Mouse (Mus musculus) lung, adult 2 months (tissue): ENCODE measurements at regions not wholly inside any gene's neighbourhood (a gene's known extent, or its start where the extent isn't known, plus 50 kb on each side); places are given as distances from the start of the nearest gene placed in this dataset.

Source experiments
- DNase-seq: peaks from one replicate; pipeline ENCODE4 v3.0.0; 2022
- H3K4me1 ChIP-seq: fragments of 200-500 bp; 2 replicates; pipeline ENCODE4 v1.6.1; 2011; ENCODE audit warnings: low read length; ENCODE audit not compliant: control insufficient read depth, insufficient read depth
- H3K4me3 ChIP-seq: fragments of 200-500 bp; replicated peaks from 2 replicates; pipeline ENCODE3; 2011; ENCODE audit warnings: low read depth, mild to moderate bottlenecking, control low read depth, low read length; ENCODE audit errors: extremely low read depth
- CTCF ChIP-seq: fragments of 200-500 bp; IDR thresholded peaks from 2 replicates; pipeline ENCODE4 v1.5.1; 2011; ENCODE audit warnings: mild to moderate bottlenecking, low read length, control low read depth; ENCODE audit not compliant: insufficient read depth
- POLR2A ChIP-seq: fragments of 200-500 bp; IDR thresholded peaks from 2 replicates; pipeline ENCODE4 v1.6.1; 2011; ENCODE audit warnings: low read depth, mild to moderate bottlenecking, control low read depth, low read length, borderline replicate concordance; ENCODE audit errors: extremely low read depth
- WGBS: fragments of 180-500 bp; shearing (Covaris S2); methylation state at CpG from one replicate; pipeline ENCODE4 v1.1.7; 2018; 5-methylcytosine and 5-hydroxymethylcytosine counted together

DNA sequence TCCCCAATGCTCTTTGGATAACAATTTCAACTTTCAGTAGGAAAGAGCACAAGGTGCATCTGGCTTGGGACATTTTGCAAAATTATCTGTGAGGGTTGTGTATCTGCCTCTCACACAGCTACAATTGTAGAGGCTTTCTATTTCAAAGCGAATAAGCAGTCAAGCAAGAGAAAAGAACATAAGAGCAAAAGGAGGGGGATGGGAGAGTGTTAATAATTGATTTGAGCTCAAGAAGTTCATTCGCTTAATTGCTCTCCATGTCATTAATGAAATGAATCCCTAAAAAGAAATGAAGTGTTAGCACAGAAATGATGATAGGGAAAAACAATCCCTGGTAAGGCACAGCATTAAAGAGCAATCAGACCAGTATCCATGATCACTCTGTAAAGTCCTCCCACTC, 121.4 kb upstream of the Vgll3 start:
- WGBS: 79% methylated on average over 2 of the region's 2 CpGs
- Histone ChIP-seq H3K4me1 (no peaks in the 10 kb centered on the region), H3K4me3 (no peak overlapping the region)
- TF ChIP-seq CTCF (no peak), POLR2A (no peak)
- no peak for DNase-seq

DNA sequence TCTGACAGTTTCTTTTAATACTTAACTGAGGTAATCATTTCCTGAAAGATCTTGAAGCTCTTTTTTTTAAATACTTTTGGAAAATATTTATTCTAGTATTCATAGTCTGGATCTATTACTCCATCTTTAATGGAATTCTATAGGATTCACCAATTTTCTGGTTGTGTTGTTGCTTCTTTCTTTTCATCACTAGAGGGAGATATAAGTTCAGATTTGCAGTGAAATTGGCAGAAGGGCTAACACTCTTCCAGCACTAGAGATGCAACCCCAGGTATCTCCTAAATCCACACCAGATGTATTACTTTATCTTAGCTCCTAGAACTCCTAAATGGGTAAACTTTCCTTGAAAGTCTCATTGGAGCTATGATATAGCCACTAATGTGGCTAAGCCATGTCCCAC, 99.4 kb upstream of the Vgll3 start:
- Histone ChIP-seq H3K4me3 (no peak overlapping the region), H3K4me1 (no peaks in the 10 kb centered on the region)
- no peak for DNase-seq
- peak; percentile 8; the same call in 1 of the 2 replicates for TF ChIP-seq CTCF
- TF ChIP-seq POLR2A: no peak

DNA sequence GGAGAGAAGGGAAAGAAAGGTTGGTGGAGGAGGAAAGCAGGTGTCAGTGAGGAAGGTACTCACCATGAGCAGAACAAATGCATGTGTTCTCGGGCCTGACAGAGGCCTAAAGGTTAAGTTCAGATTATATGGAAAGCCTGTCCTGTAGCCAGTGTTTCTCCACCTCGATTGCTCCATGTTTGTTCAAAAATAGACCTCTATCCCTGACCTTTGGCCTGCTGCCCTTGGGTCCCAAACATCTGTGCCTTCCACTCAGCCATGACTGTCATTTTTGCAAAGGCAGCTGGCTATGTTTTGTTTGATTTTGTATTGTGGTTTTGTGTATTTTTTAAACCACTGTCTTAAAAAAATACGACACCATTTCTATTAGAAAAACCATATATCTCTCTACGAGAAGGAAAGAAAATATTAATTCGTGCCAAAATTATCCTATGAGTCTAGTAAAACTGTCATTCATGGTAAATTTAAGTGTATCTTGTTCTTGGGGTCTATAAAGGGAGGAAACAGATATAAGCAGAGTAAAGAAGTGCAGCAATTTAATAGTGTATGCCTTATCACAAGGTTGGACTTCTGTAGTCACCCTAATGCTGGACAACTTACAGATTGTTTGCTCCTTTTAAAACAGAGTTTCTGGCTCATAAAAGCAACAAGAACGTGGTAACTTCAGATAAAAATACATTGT, 96.1 kb upstream of the Vgll3 start:
- TF ChIP-seq CTCF: no peak
- no peak for TF ChIP-seq POLR2A
- 56% methylated on average over 6 of the region's 6 CpGs for WGBS
- DNase-seq: no peak
- no peak overlapping the region for H3K4me3 ChIP-seq
- H3K4me1 ChIP-seq: no peaks in the 10 kb centered on the region

DNA sequence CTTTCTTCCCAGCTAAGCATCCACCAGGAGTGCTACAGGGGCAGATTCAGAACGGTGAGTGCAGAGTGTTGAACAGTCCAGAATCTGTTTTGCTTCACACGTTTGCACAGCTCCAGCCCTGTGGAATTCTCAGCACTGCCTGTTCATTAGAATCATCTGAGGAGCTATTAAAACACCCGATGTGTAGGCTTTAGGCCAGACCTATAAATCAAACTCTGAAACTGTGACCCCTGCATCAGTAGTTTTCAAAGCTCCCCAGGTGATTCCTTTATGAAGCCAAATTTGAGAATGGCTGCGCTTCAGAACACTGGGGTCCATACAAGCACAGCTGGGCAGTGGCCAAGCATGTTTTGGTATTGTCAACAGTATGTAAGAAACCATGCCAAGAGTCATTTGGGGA, 94.1 kb upstream of the Vgll3 start:
- no peaks in the 10 kb centered on the region for H3K4me1 ChIP-seq
- TF ChIP-seq POLR2A (no peak), CTCF (no peak)
- no peak overlapping the region for H3K4me3 ChIP-seq
- no peak for DNase-seq
- 52% methylated on average over 4 of the region's 4 CpGs for WGBS

DNA sequence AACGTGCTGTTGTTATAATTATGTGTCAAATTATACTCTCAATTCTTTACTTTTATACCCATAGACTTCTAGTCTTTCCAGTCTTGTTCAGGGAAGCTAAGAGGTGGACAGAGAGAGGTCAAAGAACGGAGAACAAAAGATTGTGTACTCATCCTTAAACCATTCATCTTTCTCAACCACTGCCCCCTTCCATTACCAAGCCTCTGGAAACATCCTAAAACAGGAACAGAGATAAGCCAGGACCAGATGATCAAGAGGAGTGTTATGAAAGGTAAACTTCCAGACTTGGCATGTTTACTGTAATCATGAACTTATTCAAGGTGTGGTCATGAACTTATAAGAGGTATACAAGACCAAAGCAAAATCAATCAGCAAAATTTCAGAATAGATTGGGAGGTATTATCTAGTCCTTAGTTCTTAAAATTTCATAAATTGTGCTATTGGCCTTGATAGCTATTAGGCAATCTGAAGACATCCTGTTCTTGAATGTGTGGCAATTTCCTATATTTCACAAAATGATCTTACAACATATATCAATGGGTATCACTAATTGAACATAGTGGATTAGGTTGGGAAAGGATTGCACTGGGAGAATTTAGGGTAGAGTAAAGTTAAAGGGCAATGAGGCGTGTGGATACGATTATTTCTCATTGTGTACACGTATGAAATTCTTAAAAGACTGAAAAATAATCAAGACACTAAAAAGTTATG, 89.3 kb upstream of the Vgll3 start:
- no peak for DNase-seq
- 67% methylated on average over 5 of the region's 5 CpGs for WGBS
- H3K4me3 ChIP-seq: no peak overlapping the region
- no peaks in the 10 kb centered on the region for H3K4me1 ChIP-seq
- TF ChIP-seq CTCF (no peak), POLR2A (no peak)

DNA sequence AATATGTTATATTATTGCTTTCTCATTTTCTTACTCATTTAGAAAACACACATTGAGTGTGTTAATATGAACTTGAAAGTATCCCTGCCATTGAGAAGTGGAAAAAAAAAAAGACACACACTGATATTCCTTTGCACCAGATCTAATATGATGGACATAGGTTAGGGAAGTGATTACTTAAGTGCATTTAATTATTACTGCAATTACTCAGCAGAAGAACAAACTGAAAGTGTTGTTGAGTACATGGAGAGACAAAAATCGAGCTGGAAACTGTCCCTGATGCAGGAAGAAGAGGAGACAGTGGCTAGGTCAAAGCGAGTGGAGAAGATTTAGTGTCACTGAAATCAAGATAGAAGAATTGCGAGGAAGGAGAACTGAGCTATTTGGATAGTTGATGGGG, 88.8 kb upstream of the Vgll3 start:
- Histone ChIP-seq H3K4me1 (no peaks in the 10 kb centered on the region), H3K4me3 (no peak overlapping the region)
- no peak for DNase-seq
- TF ChIP-seq POLR2A (no peak), CTCF (no peak)
- WGBS: 53% methylated on average over 3 of the region's 3 CpGs

DNA sequence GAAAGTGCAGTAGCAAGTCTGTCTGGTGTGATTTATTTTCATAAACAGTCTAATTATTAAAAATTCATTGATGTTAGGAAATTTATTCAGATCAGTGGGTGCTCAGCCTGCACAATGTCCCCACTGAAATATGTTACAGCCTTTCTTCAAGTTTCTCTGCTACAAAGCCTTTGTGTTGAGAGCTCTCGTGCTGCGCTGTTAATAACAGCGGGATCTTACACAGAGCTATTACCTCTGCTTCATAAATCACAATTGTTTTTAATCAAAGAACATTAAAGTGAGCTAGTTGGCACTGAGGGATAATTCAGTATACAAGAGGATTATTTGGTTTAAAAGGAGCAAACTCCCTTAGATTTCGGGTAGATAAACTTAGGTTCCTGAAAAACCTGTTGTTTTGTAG, 85.7 kb upstream of the Vgll3 start:
- DNase-seq: no peak

DNA sequence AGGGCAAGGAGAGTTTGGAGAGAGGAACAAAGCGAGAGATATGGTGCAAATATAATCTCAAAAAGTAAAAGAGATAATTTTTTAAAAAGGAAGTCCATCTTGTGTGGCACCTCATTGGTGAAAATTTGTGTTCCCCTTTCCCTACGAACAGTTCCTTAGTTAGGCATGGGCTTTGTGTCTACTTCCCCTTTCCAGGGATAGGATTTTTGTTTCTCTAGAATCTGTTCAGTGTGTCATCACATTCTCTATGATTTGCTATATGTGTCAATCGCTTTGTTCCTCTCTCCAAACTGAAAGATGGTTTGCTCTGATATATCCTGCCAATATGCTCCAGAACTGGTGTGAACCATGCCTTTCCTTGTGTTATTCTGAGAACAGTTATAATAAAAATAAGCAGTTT, 75.4 kb upstream of the Vgll3 start:
- Histone ChIP-seq H3K4me1 (no peaks in the 10 kb centered on the region), H3K4me3 (no peak overlapping the region)
- no peak for DNase-seq
- WGBS: 68% methylated on average over 3 of the region's 3 CpGs
- no peak for TF ChIP-seq CTCF
- TF ChIP-seq POLR2A: no peak

More for the DNA sequence above, 85.7 kb upstream of the Vgll3 start:
- H3K4me3 ChIP-seq: no peak overlapping the region
- H3K4me1 ChIP-seq: no peaks in the 10 kb centered on the region
- 81% methylated on average over 4 of the region's 4 CpGs for WGBS
- TF ChIP-seq POLR2A (no peak), CTCF (no peak)

DNA sequence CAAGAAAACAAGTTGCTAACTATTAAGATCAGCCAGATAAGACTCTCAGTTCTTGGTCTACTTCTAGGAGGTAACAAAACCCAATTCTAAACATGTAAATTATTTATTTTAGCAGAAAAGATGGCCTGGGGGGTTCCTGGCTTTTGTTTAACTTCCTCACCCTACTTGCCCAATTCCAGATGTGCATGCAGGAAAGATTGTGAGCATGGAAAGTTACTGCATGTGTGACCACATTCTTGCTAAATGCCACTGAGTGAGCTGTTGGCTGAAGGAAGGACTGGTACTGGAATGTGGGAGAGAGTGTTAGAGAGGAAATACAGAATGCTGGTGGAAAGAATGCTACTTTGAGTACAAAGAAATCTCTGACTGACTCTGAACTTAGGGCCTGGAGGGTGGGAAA, 72.1 kb upstream of the Vgll3 start:
- TF ChIP-seq POLR2A (no peak), CTCF (no peak)
- H3K4me3 ChIP-seq: no peak overlapping the region
- DNase-seq: no peak
- H3K4me1 ChIP-seq: no peaks in the 10 kb centered on the region

DNA sequence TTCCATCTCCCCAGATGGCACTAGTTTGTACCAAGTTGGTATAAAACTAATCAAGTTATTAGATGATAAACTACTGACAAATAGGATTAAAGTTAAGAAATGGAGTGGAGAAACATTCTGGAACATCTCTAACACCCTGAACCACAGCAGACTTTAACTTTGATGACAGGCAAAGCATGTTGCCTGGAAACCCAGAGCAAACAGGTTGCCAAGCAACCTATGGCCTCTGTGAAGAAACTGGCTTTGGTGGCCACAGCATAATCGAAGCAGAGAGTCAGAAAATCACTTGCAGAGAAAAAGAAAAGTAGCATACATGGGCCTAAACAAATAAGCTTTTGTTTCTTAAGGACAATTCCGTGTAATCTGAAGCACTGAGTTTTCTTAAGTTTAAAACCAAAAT, 59.4 kb upstream of the Vgll3 start:
- no peak for TF ChIP-seq CTCF
- no peak for TF ChIP-seq POLR2A
- H3K4me3 ChIP-seq: no peak overlapping the region
- 49% methylated on average over 2 of the region's 2 CpGs for WGBS
- H3K4me1 ChIP-seq: no peaks in the 10 kb centered on the region
- no peak for DNase-seq
